Mouse (Mus musculus) heart, embryonic 13.5 days (tissue): ENCODE results near the gene Magi1. TPM values are rescaled to one million over a fixed set of nuclear protein-coding genes. Genes with fewer than 3 reads are reported as not detected.

ENCODE experiments used
- ATAC-seq: fragments of 200-750 bp; cut with Nextera tagmentation; 2 replicates; pipeline ENCODE4 v1.8.0; 2017; ENCODE audit warnings: moderate TSS enrichment; ENCODE audit not compliant: insufficient number of reproducible peaks, low FRiP score, low TSS enrichment; ENCODE audit errors: extremely low read depth
- H3K27ac ChIP-seq: fragments of 300-500 bp; sonication (generic); replicated peaks from 2 replicates; pipeline ENCODE4 v1.5.1; 2015; ENCODE audit warnings: moderate library complexity, mild to moderate bottlenecking, inconsistent platforms
- H3K27me3 ChIP-seq: fragments of 300-500 bp; sonication (generic); replicated peaks from 2 replicates; pipeline ENCODE4 v1.6.1; 2015; ENCODE audit warnings: mild to moderate bottlenecking, inconsistent platforms
- H3K36me3 ChIP-seq: fragments of 300-500 bp; sonication (generic); 2 replicates; pipeline ENCODE4 v1.6.1; 2015; ENCODE audit warnings: mild to moderate bottlenecking, inconsistent platforms
- H3K4me1 ChIP-seq: fragments of 300-500 bp; sonication (generic); 2 replicates; pipeline ENCODE4 v1.6.1; 2015; ENCODE audit warnings: inconsistent platforms
- H3K4me2 ChIP-seq: fragments of 300-500 bp; sonication (generic); 2 replicates; pipeline ENCODE4 v1.6.1; 2015; ENCODE audit warnings: inconsistent platforms, mild to moderate bottlenecking, moderate library complexity
- H3K4me3 ChIP-seq: fragments of 300-500 bp; sonication (generic); 2 replicates; pipeline ENCODE4 v1.5.1; 2015; ENCODE audit warnings: moderate library complexity, mild to moderate bottlenecking, inconsistent platforms
- H3K9ac ChIP-seq: fragments of 300-500 bp; sonication (generic); 2 replicates; pipeline ENCODE4 v1.6.1; 2015; ENCODE audit warnings: inconsistent platforms, mild to moderate bottlenecking, moderate library complexity
- H3K9me3 ChIP-seq: fragments of 300-500 bp; sonication (generic); 2 replicates; pipeline ENCODE4 v1.6.1; 2016; ENCODE audit warnings: inconsistent platforms
- WGBS: fragments of 180-500 bp; shearing (Covaris S2); methylation state at CpG from one replicate; pipeline ENCODE4 v1.1.7; 2015; ENCODE audit warnings: mixed read lengths; 5-methylcytosine and 5-hydroxymethylcytosine counted together
- polyA plus RNA-seq: library from polyadenylated mRNA; unstranded; fragments of >200 nt; fragmentation: Nextera tagmentation; extraction: Ambion mirVana; gene quantifications from 2 replicates; pipeline ENCODE4 v1.2.1, GENCODE M21; 2015

The Magi1 gene
- polyA plus RNA-seq, 1 experiment from 2014 or later, result 7.5 TPM

DNA sequence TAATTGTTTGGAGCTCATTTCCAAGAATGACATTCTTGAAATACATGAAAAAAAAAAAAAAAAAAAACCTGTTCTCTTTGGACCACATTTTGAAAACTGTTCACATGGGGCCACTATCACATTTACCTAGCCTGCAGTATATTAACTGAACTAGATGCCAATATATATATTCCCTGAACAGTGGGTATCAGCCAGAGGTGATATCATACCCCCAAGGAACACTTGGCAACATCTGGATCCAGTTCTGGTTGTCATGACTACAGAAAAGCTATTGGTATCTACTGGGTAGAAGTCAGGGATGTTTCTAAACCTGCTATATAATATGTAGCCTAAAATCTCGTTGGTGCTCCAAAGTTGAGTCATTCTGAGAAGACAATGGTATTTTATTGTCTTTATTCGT is 224.6 kb downstream of the Magi1 start:
- no peak overlapping the region for H3K4me2 ChIP-seq
- ATAC-seq, result no peak
- H3K4me3 ChIP-seq, result no peak overlapping the region
- peaks cover 38% of the 10 kb centered on the region for H3K4me1 ChIP-seq
- no peaks in the 10 kb centered on the region for H3K36me3 ChIP-seq
- H3K9ac ChIP-seq, result no peak overlapping the region
- WGBS, result 88% methylated on average over 2 of the region's 2 CpGs
- no peaks in the 10 kb centered on the region for H3K9me3 ChIP-seq
- no peaks in the 10 kb centered on the region for H3K27me3 ChIP-seq
- H3K27ac ChIP-seq, result no peak overlapping the region

- 18% methylated on average over 1 of the region's 1 CpGs for WGBS
- H3K4me2 ChIP-seq, result no peak overlapping the region
Observed at GRCm38 (mm10) chr6:94053920-94054319, 229.8 kb downstream of the Magi1 start.

DNA sequence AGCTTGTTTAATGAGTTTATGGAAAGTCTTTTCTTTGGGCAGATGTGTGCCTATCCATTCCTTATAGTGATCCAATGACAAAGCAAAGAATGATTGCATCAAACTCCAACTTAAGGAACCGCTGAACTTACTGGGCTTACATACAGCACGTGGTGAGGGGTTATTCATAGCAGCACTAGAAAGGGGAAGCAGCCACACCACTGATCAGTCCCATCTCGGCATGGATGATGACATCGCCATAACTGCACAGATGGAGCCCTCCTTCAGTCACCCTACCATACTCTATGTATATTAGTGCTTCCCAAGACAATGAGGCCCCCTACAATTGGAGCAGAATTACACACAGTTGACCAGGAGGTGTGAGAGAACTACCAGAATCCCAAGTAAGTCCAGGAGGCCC is 238.5 kb downstream of the Magi1 start:
- Histone ChIP-seq H3K4me1 (peaks cover 26% of the 10 kb centered on the region), H3K4me2 (no peak overlapping the region), H3K9me3 (no peaks in the 10 kb centered on the region), H3K9ac (no peak overlapping the region), H3K36me3 (peaks cover 15% of the 10 kb centered on the region), H3K27me3 (no peaks in the 10 kb centered on the region), H3K27ac (no peak overlapping the region), H3K4me3 (no peak overlapping the region)
- WGBS, result 63% methylated on average over 4 of the region's 4 CpGs
- no peak for ATAC-seq

More at GRCm38 (mm10) chr6:94053920-94054319, 229.8 kb downstream of the Magi1 start:
- Histone ChIP-seq H3K9ac (no peak overlapping the region), H3K4me1 (peaks cover 12% of the 10 kb centered on the region), H3K27me3 (no peaks in the 10 kb centered on the region), H3K9me3 (no peaks in the 10 kb centered on the region), H3K36me3 (peaks cover 12% of the 10 kb centered on the region), H3K4me3 (no peak overlapping the region), H3K27ac (no peak overlapping the region)
- no peak for ATAC-seq

DNA sequence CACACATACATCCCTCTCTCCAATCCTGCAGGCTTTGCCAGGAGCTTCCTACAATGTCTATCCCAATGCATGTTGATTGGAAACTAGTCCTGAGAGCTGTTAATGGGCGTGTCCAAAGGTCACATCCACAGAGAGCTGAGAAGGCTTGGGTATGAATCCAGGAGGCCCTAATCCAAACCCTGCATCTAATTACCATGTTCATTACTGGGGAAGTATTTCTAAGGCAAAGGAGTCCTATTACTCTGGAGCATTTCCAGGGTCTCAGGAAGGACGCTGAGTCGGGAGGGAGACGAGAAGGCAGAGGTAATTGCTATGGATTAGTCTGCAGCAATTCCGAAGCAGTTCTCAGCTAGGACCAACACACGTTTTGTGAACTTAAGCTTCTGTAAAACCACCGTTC is 240.3 kb downstream of the Magi1 start:
- ATAC-seq, result no peak
- Histone ChIP-seq H3K4me2 (no peak overlapping the region), H3K27ac (no peak overlapping the region), H3K9ac (no peak overlapping the region), H3K9me3 (no peaks in the 10 kb centered on the region), H3K4me1 (peaks cover 26% of the 10 kb centered on the region), H3K27me3 (no peaks in the 10 kb centered on the region), H3K4me3 (no peak overlapping the region), H3K36me3 (peaks cover 2% of the 10 kb centered on the region; the same call in 1 of the 2 replicates)
- 71% methylated on average over 7 of the region's 7 CpGs for WGBS

DNA sequence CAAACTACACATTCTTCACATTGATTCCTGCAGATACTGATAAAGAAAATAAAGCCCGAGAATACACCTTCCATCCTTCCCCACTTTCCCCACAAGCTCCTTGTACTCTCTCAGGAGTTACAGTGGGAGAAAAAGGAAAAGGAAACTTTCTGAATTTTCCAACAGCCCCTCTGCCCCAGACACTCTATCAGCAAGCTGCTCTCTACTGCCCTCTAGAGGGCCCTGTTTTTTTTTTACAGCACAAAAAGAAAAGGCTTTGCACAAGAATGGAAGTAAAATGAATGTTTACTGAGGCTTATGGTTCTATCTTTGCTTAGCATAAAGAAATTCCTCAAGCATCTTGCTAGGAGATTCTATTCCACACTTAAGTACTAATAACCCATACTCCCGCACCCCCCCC is 243.6 kb downstream of the Magi1 start:
- Histone ChIP-seq H3K4me1 (peaks cover 21% of the 10 kb centered on the region), H3K9me3 (no peaks in the 10 kb centered on the region), H3K27me3 (no peaks in the 10 kb centered on the region), H3K4me3 (no peak overlapping the region), H3K4me2 (no peak overlapping the region), H3K27ac (no peak overlapping the region), H3K36me3 (no peaks in the 10 kb centered on the region), H3K9ac (no peak overlapping the region)
- WGBS, result 50% methylated on average over 2 of the region's 2 CpGs
- ATAC-seq, result no peak

DNA sequence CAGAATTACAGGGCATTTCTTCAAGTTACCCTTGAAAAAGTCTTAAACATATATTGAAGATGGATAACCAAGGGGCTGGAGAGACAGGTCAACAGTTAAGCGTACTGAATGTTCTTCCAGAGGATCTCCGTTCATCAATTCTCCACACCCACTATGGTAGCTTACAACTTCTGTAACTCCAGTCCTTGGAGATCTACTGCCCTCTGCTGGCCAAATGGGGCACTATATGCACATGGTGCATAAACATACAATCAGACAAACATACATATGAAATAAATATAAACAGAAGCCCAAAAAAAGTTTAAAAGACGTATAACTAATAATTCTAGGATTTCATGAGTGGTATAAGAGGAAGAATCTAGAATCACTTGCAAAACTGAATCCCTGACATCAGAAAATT is 244.8 kb downstream of the Magi1 start:
- no peak for ATAC-seq
- Histone ChIP-seq H3K4me2 (no peak overlapping the region), H3K9ac (no peak overlapping the region), H3K4me3 (no peak overlapping the region), H3K4me1 (peaks cover 23% of the 10 kb centered on the region), H3K36me3 (no peaks in the 10 kb centered on the region), H3K27ac (no peak overlapping the region), H3K27me3 (no peaks in the 10 kb centered on the region), H3K9me3 (no peaks in the 10 kb centered on the region)
- 88% methylated on average over 3 of the region's 3 CpGs for WGBS

- no peaks in the 10 kb centered on the region for H3K27me3 ChIP-seq
- H3K9me3 ChIP-seq, result no peaks in the 10 kb centered on the region
- H3K4me2 ChIP-seq, result no peak overlapping the region
- H3K27ac ChIP-seq, result no peak overlapping the region
- no peak overlapping the region for H3K4me3 ChIP-seq
- no peak for ATAC-seq
- H3K36me3 ChIP-seq, result no peaks in the 10 kb centered on the region
- 70% methylated on average over 7 of the region's 7 CpGs for WGBS
- H3K4me1 ChIP-seq, result peaks cover 10% of the 10 kb centered on the region; the same call in 1 of the 2 replicates
- no peak overlapping the region for H3K9ac ChIP-seq
Observed at GRCm38 (mm10) chr6:94036554-94036953, 247.2 kb downstream of the Magi1 start.

- no peak overlapping the region for H3K9ac ChIP-seq
- WGBS, result 86% methylated on average over 9 of the region's 9 CpGs
Observed at GRCm38 (mm10) chr6:94026361-94026760, 257.4 kb downstream of the Magi1 start.

GRCm38 (mm10) chr6:94022437-94022836 is 261.3 kb downstream of the Magi1 start:
- WGBS, result 61% methylated on average over 5 of the region's 5 CpGs
- no peak for ATAC-seq
- H3K27me3 ChIP-seq, result no peaks in the 10 kb centered on the region

More at GRCm38 (mm10) chr6:94026361-94026760, 257.4 kb downstream of the Magi1 start:
- no peaks in the 10 kb centered on the region for H3K27me3 ChIP-seq
- no peak overlapping the region for H3K4me2 ChIP-seq
- no peak overlapping the region for H3K4me3 ChIP-seq
- H3K4me1 ChIP-seq, result 0 out of 2 replicates have a peak, but pooled peaks cover 7% of the 10 kb centered on the region
- ATAC-seq, result no peak
- no peak overlapping the region for H3K27ac ChIP-seq
- 0 out of 2 replicates have a peak, but pooled peaks cover 3% of the 10 kb centered on the region for H3K36me3 ChIP-seq
- no peaks in the 10 kb centered on the region for H3K9me3 ChIP-seq

DNA sequence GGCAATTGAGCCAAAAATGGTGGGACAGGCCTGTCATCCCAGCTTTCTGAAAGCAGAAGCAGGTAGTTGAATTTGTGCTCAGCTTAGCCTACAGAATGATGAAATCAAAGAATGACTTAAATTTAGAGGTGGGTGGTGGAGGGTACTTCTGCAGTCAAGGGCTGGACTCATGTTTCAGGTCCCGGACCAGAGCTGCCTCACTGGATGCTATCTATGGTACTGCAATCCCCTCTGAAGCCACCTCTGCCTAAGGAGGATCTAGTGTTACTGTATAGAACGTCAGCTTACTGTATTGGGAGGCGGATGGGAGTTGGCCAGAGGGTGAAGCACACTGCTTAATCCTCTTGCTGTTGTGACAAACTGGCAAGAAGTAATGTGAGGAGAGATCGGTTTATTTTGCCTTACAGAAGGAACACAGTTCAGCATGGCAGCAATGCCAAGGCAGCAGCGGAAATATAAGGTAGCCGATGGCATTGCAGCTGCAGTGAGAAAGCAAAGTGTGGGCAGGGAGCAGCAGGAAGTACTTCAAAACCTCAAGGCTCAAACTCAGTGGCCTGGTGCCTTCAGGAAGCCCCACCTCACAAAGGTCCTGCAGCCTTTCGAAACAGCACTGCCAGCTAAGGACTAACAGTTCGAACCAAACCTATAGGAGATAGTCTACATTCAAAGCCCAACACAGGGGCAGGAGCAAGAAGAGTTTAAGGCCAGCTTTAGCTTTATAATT is 262.3 kb downstream of the Magi1 start:
- H3K9ac ChIP-seq, result no peak overlapping the region
- no peak for ATAC-seq
- H3K4me1 ChIP-seq, result 0 out of 2 replicates have a peak, but pooled peaks cover 9% of the 10 kb centered on the region
- no peak overlapping the region for H3K27ac ChIP-seq
- H3K4me3 ChIP-seq, result no peak overlapping the region
- H3K27me3 ChIP-seq, result no peaks in the 10 kb centered on the region
- H3K9me3 ChIP-seq, result no peaks in the 10 kb centered on the region
- 67% methylated on average over 8 of the region's 8 CpGs for WGBS
- H3K4me2 ChIP-seq, result no peak overlapping the region
- no peaks in the 10 kb centered on the region for H3K36me3 ChIP-seq

More at GRCm38 (mm10) chr6:94022437-94022836, 261.3 kb downstream of the Magi1 start:
- Histone ChIP-seq H3K9ac (no peak overlapping the region), H3K27ac (no peak overlapping the region), H3K4me3 (no peak overlapping the region), H3K9me3 (no peaks in the 10 kb centered on the region), H3K4me2 (no peak overlapping the region), H3K36me3 (no peaks in the 10 kb centered on the region), H3K4me1 (0 out of 2 replicates have a peak, but pooled peaks cover 9% of the 10 kb centered on the region)

GRCm38 (mm10) chr6:94020566-94020965 is 263.2 kb downstream of the Magi1 start:
- no peaks in the 10 kb centered on the region for H3K9me3 ChIP-seq
- ATAC-seq, result no peak
- 81% methylated on average over 4 of the region's 4 CpGs for WGBS

GRCm38 (mm10) chr6:94019935-94020334 is 263.8 kb downstream of the Magi1 start:
- no peaks in the 10 kb centered on the region for H3K36me3 ChIP-seq
- no peak overlapping the region for H3K27ac ChIP-seq
- no peak for ATAC-seq
- no peaks in the 10 kb centered on the region for H3K27me3 ChIP-seq
- H3K9me3 ChIP-seq, result no peaks in the 10 kb centered on the region
- 89% methylated on average over 4 of the region's 4 CpGs for WGBS
- no peak overlapping the region for H3K9ac ChIP-seq
- H3K4me1 ChIP-seq, result 0 out of 2 replicates have a peak, but pooled peaks cover 9% of the 10 kb centered on the region
- H3K4me2 ChIP-seq, result no peak overlapping the region
- no peak overlapping the region for H3K4me3 ChIP-seq

More at GRCm38 (mm10) chr6:94020566-94020965, 263.2 kb downstream of the Magi1 start:
- Histone ChIP-seq H3K4me3 (no peak overlapping the region), H3K9ac (no peak overlapping the region), H3K27ac (no peak overlapping the region), H3K4me2 (no peak overlapping the region), H3K4me1 (0 out of 2 replicates have a peak, but pooled peaks cover 9% of the 10 kb centered on the region), H3K27me3 (no peaks in the 10 kb centered on the region), H3K36me3 (no peaks in the 10 kb centered on the region)
